In the genomic region with DNA sequence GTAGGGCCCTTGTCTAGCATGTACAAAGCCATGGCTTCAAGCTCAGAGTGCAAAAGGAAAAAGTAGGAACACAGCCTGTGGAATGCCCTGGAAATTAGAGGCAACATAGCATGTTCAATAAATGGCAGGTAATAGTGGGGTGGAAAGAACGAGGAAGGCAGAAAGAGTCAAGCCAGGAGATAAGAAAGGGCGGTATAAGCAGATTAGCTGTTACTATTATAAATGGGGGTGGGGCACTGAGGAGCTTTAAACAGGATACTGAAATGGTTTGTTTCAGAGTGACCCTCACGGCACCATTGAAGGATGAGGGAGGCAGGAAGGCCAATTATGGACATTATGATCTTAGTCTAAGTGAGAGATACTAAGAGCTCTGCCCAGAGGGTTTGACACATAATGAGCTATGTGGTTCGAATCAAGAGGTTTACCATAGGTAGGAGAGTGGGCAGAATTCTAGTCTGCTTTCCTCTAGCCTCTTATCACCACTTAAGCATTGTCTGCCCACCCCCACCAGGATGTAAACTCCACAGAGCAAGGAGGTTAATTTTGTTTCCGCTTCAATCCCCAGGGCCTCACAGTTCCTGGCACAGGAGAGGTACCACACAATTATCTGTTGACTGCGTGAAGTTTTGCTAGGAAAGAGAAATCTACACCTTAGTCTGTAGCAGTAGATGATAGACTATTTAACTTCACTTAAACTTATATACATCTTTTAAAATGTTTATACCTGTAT, we compare ENCODE assay signal across 12 mouse cellular contexts. TPM values are rescaled to one million over a fixed set of nuclear protein-coding genes. Genes with fewer than 3 reads are reported as not detected.
DNase-seq lines count a peak whose midpoint lies in the region; ATAC-seq lines count a peak whose summit lies in the region.
"Had no signal": no experiment of that assay in that cellular context is flagged by ENCODE, and none has a peak within 500 bp of the region (broad histone marks: within the 10 kb centered on the region; RNA-seq: fewer than 3 reads in every experiment).

No protein-coding gene starts in this region.

- intact Hi-C loops in heart, postnatal 14 days (cut with DNase I): no loop called here

- H3K9me3 ChIP-seq in heart, embryonic 15.5 days (replicated peaks): no peaks in the 10 kb centered on the region
- H3K9me3 ChIP-seq in liver, embryonic 15.5 days (replicated peaks): no peaks in the 10 kb centered on the region
- no peaks in the 10 kb centered on the region for H3K9me3 ChIP-seq in midbrain, embryonic 11.5 days (ENCODE audit: control insufficient read depth, low read length)
- H3K9me3 ChIP-seq: hindbrain, embryonic 10.5 days; limb, embryonic 12.5 days; midbrain, embryonic 13.5 days had no signal

- no peak for ATAC-seq in heart, embryonic 15.5 days (replicated peaks; ENCODE audit: insufficient number of reproducible peaks, insufficient read depth, low FRiP score, low read depth)
- ATAC-seq in common myeloid progenitor, adult 5-6 weeks (replicated peaks; ENCODE audit: low read depth, poor library complexity, severe bottlenecking): peak; percentile 55; the same call in 1 of the 2 replicates
- ATAC-seq in liver, embryonic 15.5 days (ENCODE audit: insufficient read depth): peak; percentile 56
- no peak for ATAC-seq in midbrain, embryonic 11.5 days (ENCODE audit: low FRiP score)
- ATAC-seq: forebrain, embryonic 16.5 days; midbrain, embryonic 13.5 days had no signal

- H3K27ac ChIP-seq in heart, embryonic 15.5 days: peak overlapping the region; percentile 25; the same call in 1 of the 2 replicates
- H3K27ac ChIP-seq in liver, embryonic 15.5 days (replicated peaks): peak overlapping the region; percentile 29
- no peak overlapping the region for H3K27ac ChIP-seq in midbrain, embryonic 11.5 days (ENCODE audit: low read depth, low read length)
- H3K27ac ChIP-seq: hindbrain, embryonic 10.5 days; limb, embryonic 12.5 days; midbrain, embryonic 13.5 days had no signal

- no peaks in the 10 kb centered on the region for H3K27me3 ChIP-seq in heart, embryonic 15.5 days
- H3K27me3 ChIP-seq in liver, embryonic 15.5 days: no peaks in the 10 kb centered on the region
- H3K27me3 ChIP-seq in midbrain, embryonic 11.5 days (ENCODE audit: control insufficient read depth, insufficient read depth, low read length): no peaks in the 10 kb centered on the region
- H3K27me3 ChIP-seq: limb, embryonic 12.5 days; midbrain, embryonic 13.5 days had no signal

- H3K4me1 ChIP-seq in heart, embryonic 15.5 days (replicated peaks): peaks cover 20% of the 10 kb centered on the region
- peaks cover 53% of the 10 kb centered on the region for H3K4me1 ChIP-seq in liver, embryonic 15.5 days (replicated peaks)
- H3K4me1 ChIP-seq in midbrain, embryonic 11.5 days (ENCODE audit: control insufficient read depth, insufficient read depth, low read length): no peaks in the 10 kb centered on the region

- H3K4me3 ChIP-seq in heart, embryonic 15.5 days: no peak overlapping the region
- no peak overlapping the region for H3K4me3 ChIP-seq in liver, embryonic 15.5 days (replicated peaks)
- no peak overlapping the region for H3K4me3 ChIP-seq in midbrain, embryonic 11.5 days (ENCODE audit: low read depth, low read length)
- H3K4me3 ChIP-seq: hindbrain, embryonic 10.5 days; limb, embryonic 12.5 days; midbrain, embryonic 13.5 days had no signal

- no peak overlapping the region for H3K9ac ChIP-seq in heart, embryonic 15.5 days
- H3K9ac ChIP-seq in liver, embryonic 15.5 days: no peak overlapping the region
- H3K9ac ChIP-seq in midbrain, embryonic 11.5 days (ENCODE audit: low read length): no peak overlapping the region
- H3K9ac ChIP-seq: limb, embryonic 12.5 days; midbrain, embryonic 13.5 days had no signal

- H3K36me3 ChIP-seq in heart, embryonic 15.5 days: no peaks in the 10 kb centered on the region
- no peaks in the 10 kb centered on the region for H3K36me3 ChIP-seq in liver, embryonic 15.5 days (replicated peaks)
- no peaks in the 10 kb centered on the region for H3K36me3 ChIP-seq in midbrain, embryonic 11.5 days (ENCODE audit: control insufficient read depth, insufficient read depth, low read length)
- H3K36me3 ChIP-seq: hindbrain, embryonic 10.5 days; midbrain, embryonic 13.5 days had no signal

- DNase-seq in heart, postnatal 14 days: no peak
- DNase-seq in CD4-positive helper T cell, adult 2 months (ENCODE audit: low read depth, low spot score): peak; percentile 31
- no peak for DNase-seq in ovary, adult 18-20 months (ENCODE audit: low spot score)
- DNase-seq in midbrain, embryonic 11.5 days (ENCODE audit: low spot score, missing footprints): no peak
- DNase-seq in frontal cortex, adult 2 months (ENCODE audit: extremely low spot score in 1 of 2, low spot score in 1 of 2): no peak

- WGBS in heart, embryonic 15.5 days: 16% methylated on average over 6 of the region's 6 CpGs
- 11% methylated on average over 6 of the region's 6 CpGs for WGBS in liver, embryonic 15.5 days (ENCODE audit: insufficient replicate concordance)
- WGBS in midbrain, embryonic 11.5 days: 64% methylated on average over 6 of the region's 6 CpGs

- peak overlapping the region; percentile 29 for H3K4me2 ChIP-seq in heart, embryonic 15.5 days
- peak overlapping the region; percentile 32 for H3K4me2 ChIP-seq in liver, embryonic 15.5 days
- H3K4me2 ChIP-seq in midbrain, embryonic 11.5 days: no peak overlapping the region
- H3K4me2 ChIP-seq: limb, embryonic 12.5 days; midbrain, embryonic 13.5 days had no signal

RNA-seq across cellular contexts. Expression of a gene that starts 6.9 kb away (rescaled TPM):
- polyA plus RNA-seq in heart, embryonic 15.5 days (2015; fragmentation: Nextera tagmentation; extraction: Ambion mirVana): 8.5 and 9.4 TPM in 2 replicates
- 10 to 100 TPM; 21.5 to 22.1 TPM for total RNA-seq in heart, postnatal 14 days (2021)
- 28.1 and 28.8 TPM in 2 replicates for total RNA-seq in common myeloid progenitor, adult 5-6 weeks (2017)
- 5.5 and 6.8 TPM in 2 replicates for polyA plus RNA-seq in liver, embryonic 15.5 days (2015; fragmentation: Nextera tagmentation; extraction: Ambion mirVana)
- 11.3 and 13.6 TPM in 2 replicates for polyA plus RNA-seq in midbrain, embryonic 11.5 days (2014; fragmentation: Nextera tagmentation; extraction: Ambion mirVana)
- 14.1 and 16.6 TPM in 2 replicates for polyA plus RNA-seq in frontal cortex, adult 2 months (2012; rRNA removed)

RNA-seq across cellular contexts. Expression of a gene that starts 39.0 kb away (rescaled TPM):
- 129 and 148 TPM in 2 replicates for polyA plus RNA-seq in heart, embryonic 15.5 days (2015; fragmentation: Nextera tagmentation; extraction: Ambion mirVana)
- 10 to 100 TPM; 50.2 to 61.5 TPM for total RNA-seq in heart, postnatal 14 days (2021)
- total RNA-seq in common myeloid progenitor, adult 5-6 weeks (2017): 333 and 351 TPM in 2 replicates
- 96.7 and 103 TPM in 2 replicates for polyA plus RNA-seq in liver, embryonic 15.5 days (2015; fragmentation: Nextera tagmentation; extraction: Ambion mirVana)
- 204 TPM in 2 replicates for polyA plus RNA-seq in midbrain, embryonic 11.5 days (2014; fragmentation: Nextera tagmentation; extraction: Ambion mirVana)
- polyA plus RNA-seq in frontal cortex, adult 2 months (2012; rRNA removed): 59.8 and 60.6 TPM in 2 replicates

Comparison
In these comparisons a context has a peak if more than half of its experiments do, and no peak if none do; other contexts are left out.
1. ATAC-seq: peak in common myeloid progenitor, adult 5-6 weeks (single experiment) and liver, embryonic 15.5 days (single experiment); none in heart, embryonic 15.5 days (single experiment) and midbrain, embryonic 11.5 days (single experiment).